Mouse (Mus musculus) limb, embryonic 11.5 days (tissue): ENCODE data around the gene Stx5a. TPM values are rescaled to one million over a fixed set of nuclear protein-coding genes. Genes with fewer than 3 reads are reported as not detected.
"Not testable (repeated sequence)": the region's sequence is repeated elsewhere in the genome, so short reads cannot be mapped to it uniquely, and the experiment has no call there.

Source experiments
- ATAC-seq: fragments of 200-750 bp; cut with Nextera tagmentation; 2 replicates; pipeline ENCODE4 v1.8.0; 2017; ENCODE audit warnings: low read depth; ENCODE audit not compliant: insufficient number of reproducible peaks, low FRiP score, low TSS enrichment
- DNase-seq: peaks from one replicate; pipeline ENCODE4 v3.0.0-alpha.2; 2015; ENCODE audit warnings: low spot score
- H3K27ac ChIP-seq: fragments of 300-500 bp; sonication (generic); replicated peaks from 2 replicates; pipeline ENCODE4 v1.5.1; 2014; ENCODE audit warnings: low read depth, mild to moderate bottlenecking, low read length
- H3K27me3 ChIP-seq: fragments of 300-500 bp; sonication (generic); 2 replicates; pipeline ENCODE4 v1.6.1; 2014; ENCODE audit warnings: mild to moderate bottlenecking, low read length, mixed read lengths; ENCODE audit not compliant: control insufficient read depth, insufficient read depth
- H3K36me3 ChIP-seq: fragments of 300-500 bp; sonication (generic); 2 replicates; pipeline ENCODE4 v1.6.1; 2014; ENCODE audit warnings: mild to moderate bottlenecking, low read length, moderate library complexity, mixed read lengths; ENCODE audit not compliant: control insufficient read depth, insufficient read depth
- H3K4me1 ChIP-seq: fragments of 300-500 bp; sonication (generic); 2 replicates; pipeline ENCODE4 v1.6.1; 2014; ENCODE audit warnings: low read length, mixed read lengths; ENCODE audit not compliant: control insufficient read depth, insufficient read depth
- H3K4me2 ChIP-seq: fragments of 300-500 bp; sonication (generic); 2 replicates; pipeline ENCODE4 v1.6.1; 2014; ENCODE audit warnings: low read depth, mild to moderate bottlenecking, moderate library complexity; ENCODE audit not compliant: severe bottlenecking
- H3K4me3 ChIP-seq: fragments of 300-500 bp; sonication (generic); 2 replicates; pipeline ENCODE4 v1.5.1; 2014; ENCODE audit warnings: low read depth, low read length
- H3K9ac ChIP-seq: fragments of 300-500 bp; sonication (generic); 2 replicates; pipeline ENCODE4 v1.6.1; 2014; ENCODE audit warnings: mild to moderate bottlenecking, low read length
- H3K9me3 ChIP-seq: fragments of 300-500 bp; sonication (generic); 2 replicates; pipeline ENCODE4 v1.6.1; 2016; ENCODE audit warnings: low read length; ENCODE audit not compliant: control insufficient read depth
- WGBS: fragments of 180-500 bp; shearing (Covaris S2); extraction: QIAGEN DNeasy Blood & Tissue Kit; methylation state at CpG from one replicate; pipeline ENCODE4 v1.1.7; 2014; 5-methylcytosine and 5-hydroxymethylcytosine counted together
- polyA plus RNA-seq: library from polyadenylated mRNA; unstranded; fragments of >200 nt; fragmentation: Nextera tagmentation; extraction: Ambion mirVana; gene quantifications from 2 replicates; pipeline ENCODE4 v1.2.1, GENCODE M21; 2014

Gene Stx5a
- polyA plus RNA-seq, 1 experiment from 2014 or later, result 127 TPM

DNA sequence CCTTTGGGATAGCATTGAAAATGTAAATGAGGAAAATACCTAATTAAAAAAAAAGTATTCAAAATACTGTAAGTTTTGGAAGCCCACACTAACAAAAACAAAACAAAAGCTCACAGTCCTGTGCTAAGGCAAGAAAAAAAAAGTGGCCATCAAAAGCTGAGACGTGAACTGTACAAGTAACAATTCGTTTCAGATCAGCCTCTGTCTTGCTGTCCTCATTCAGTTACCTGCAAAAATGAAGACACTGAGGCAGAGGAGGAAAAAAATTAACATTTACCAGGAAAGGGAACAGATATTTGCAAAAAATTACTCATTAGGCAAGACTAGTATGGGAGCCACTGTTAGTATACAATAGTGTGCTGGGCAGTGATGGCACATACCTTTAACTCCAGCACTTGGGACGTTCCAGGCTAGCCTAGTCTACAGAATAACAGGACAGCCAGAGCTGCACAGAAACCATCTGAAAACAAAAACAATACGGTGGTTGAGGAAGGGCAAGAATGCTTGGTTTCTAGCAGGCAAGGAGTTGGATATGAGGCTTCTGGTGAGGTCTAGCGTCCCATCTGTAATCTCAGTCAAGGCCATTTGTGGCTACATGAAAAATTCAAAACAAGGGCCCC lies 13.6 kb upstream of the Stx5a start:
- H3K9me3 ChIP-seq, result no peaks in the 10 kb centered on the region
- ATAC-seq, result no peak
- H3K36me3 ChIP-seq, result peaks cover 17% of the 10 kb centered on the region
- no peak overlapping the region for H3K4me2 ChIP-seq
- H3K27me3 ChIP-seq, result no peaks in the 10 kb centered on the region
- no peak overlapping the region for H3K27ac ChIP-seq
- peaks cover 8% of the 10 kb centered on the region; the same call in 1 of the 2 replicates for H3K4me1 ChIP-seq
- H3K9ac ChIP-seq, result no peak overlapping the region
- 30% methylated on average over 5 of the region's 5 CpGs for WGBS
- DNase-seq, result no peak
- H3K4me3 ChIP-seq, result no peak overlapping the region

DNA sequence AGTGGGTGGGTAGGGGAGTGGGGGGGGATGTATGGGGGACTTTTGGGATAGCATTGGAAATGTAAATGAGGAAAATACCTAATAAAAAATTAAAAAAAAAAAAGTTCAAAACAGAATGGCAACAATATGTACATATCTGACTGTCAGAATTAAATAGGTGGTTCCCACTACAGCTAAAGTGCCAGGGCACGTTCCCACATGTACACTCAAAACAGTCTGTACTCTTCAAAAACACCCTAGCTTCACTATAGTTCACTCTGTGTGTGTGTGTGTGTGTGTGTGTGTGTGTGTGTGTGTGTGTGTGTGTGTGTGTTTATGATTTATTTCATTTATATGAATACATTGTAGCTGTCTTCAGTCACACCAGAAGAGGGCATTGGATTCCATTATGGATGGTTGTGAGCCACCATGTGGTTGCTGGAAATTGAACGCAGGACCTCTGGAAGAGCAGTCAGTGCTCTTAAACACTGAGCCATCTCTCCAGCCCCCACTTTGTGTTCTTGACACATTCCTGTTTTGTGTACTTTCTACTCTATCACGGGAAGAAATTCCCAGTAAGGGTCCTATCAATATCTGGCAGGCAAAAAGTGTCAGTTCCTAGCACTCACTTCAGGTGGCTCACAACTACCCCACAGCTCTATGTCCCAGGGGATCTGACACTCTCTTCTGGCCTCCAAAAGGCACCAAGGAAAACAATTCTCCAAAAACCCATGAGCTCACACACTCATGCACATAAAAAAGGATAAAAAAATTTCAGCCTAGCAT lies 12.7 kb upstream of the Stx5a start:
- DNase-seq, ATAC-seq, H3K4me1 ChIP-seq, H3K9ac ChIP-seq, H3K27me3 ChIP-seq, H3K4me3 ChIP-seq, H3K4me2 ChIP-seq, H3K27ac ChIP-seq, H3K9me3 ChIP-seq: not testable (repeated sequence)
- peaks cover 17% of the 10 kb centered on the region for H3K36me3 ChIP-seq
- WGBS, result 51% methylated on average over 3 of the region's 3 CpGs

DNA sequence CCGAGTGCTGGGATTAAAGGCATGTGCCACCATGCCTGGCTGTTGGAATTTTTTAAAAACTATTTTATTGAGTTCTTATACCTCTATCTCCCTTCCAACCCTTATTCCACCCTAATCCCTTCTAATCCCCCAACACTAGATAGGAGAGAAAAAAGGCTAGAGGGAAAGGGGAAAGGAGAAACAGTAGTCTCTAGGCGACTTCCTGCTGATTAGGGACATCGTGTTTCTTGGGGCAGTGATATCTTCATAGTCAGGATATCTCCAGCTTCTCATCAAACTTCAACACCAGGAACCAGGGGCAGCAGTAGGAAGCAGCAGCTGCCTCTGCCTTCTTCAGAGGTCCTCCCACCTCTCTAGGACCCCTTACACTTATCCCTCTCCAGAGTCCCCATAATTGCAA lies 6.9 kb upstream of the Stx5a start:
- H3K4me2 ChIP-seq, result no peak overlapping the region
- no peak overlapping the region for H3K9ac ChIP-seq
- H3K4me1 ChIP-seq, result no peaks in the 10 kb centered on the region
- DNase-seq, result no peak
- H3K27ac ChIP-seq, result no peak overlapping the region
- H3K4me3 ChIP-seq, result no peak overlapping the region
- H3K27me3 ChIP-seq, result no peaks in the 10 kb centered on the region
- WGBS, result 74% methylated on average over 3 of the region's 3 CpGs
- no peaks in the 10 kb centered on the region for H3K9me3 ChIP-seq
- H3K36me3 ChIP-seq, result 0 out of 2 replicates have a peak, but pooled peaks cover 4% of the 10 kb centered on the region
- ATAC-seq, result no peak

DNA sequence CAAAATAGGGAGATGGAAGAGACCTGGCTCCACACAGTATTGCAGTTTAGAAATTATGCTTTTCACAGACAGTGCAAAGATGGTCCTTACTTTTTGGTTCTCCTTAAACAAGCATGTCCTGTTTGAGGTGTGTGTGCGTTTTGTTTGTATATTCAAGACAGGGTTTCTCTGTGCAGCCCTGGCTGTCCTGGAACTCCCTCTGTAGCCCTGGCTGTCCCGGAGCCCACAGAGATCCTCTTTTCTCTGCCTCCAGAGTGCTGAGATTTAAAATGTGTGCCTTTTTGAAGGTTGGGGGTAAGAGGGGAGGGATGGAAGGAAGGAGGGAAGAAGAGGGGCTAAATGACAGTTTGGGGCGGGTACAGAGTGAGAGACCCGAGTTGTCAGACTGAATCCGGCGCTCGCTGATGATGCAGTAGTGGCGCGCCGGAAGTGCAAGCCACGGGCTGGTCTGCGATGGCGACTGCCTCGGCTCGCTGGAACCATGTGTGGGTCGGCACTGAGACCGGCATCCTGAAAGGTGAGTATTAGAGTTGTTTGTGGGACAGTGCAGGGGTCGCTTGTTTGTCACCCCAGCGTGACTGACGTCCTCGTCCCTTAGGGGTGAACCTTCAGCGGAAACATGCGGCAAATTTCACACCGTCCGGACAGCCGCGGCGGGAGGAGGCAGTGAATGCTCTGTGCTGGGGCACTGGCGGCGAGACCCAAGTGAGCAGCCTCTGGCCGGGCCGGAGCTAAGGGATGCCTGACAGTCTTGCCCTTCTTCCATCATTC lies 5.6 kb upstream of the Stx5a start, which contains the start of gene Wdr74:
TSS of gene Wdr74 (plus strand) at position 439 of the 771 bp plus-strand sequence.
- Histone ChIP-seq H3K9me3 (no peaks in the 10 kb centered on the region), H3K4me1 (peaks cover under 1% of the 10 kb centered on the region), H3K9ac (peak within 1 kb of the TSS; percentile 89), H3K36me3 (peaks cover 11% of the 10 kb centered on the region), H3K27ac (0 out of 2 replicates have a peak within 1 kb of the TSS, but pooled peaks have one; percentile 8), H3K4me2 (peak within 1 kb of the TSS; percentile 84), H3K4me3 (peak within 1 kb of the TSS; percentile 90), H3K27me3 (no peaks in the 10 kb centered on the region)
- ATAC-seq (peak; percentile 81), DNase-seq (peak; percentile 96)
- WGBS, result under 1% methylated on average over 32 of the region's 32 CpGs

DNA sequence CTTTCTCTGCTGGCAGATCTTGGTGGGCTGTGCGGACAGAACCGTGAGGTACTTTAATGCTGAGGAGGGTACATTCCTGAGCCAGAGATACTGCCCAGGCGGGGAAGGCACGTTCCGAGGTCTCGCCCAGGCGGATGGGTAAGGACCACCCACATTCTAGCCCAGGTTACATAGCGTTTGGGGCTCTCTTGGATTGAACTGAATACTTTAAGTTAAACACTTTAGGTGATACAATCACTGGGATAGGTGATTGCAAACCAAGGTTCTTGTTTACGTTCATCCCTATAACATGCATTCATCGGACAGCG lies 5.1 kb upstream of the Stx5a start:
- no peaks in the 10 kb centered on the region for H3K9me3 ChIP-seq
- WGBS, result 2% methylated on average over 11 of the region's 11 CpGs
- peaks cover 14% of the 10 kb centered on the region for H3K36me3 ChIP-seq
- no peaks in the 10 kb centered on the region for H3K27me3 ChIP-seq
- peak overlapping the region; percentile 89 for H3K9ac ChIP-seq
- ATAC-seq (no peak; the same call in 1 of the 2 replicates), DNase-seq (no peak)
- H3K27ac ChIP-seq, result 0 out of 2 replicates have a peak overlapping the region, but pooled peaks have one; percentile 8
- H3K4me3 ChIP-seq, result peak overlapping the region; percentile 90
- H3K4me1 ChIP-seq, result peaks cover 6% of the 10 kb centered on the region
- peak overlapping the region; percentile 84 for H3K4me2 ChIP-seq

DNA sequence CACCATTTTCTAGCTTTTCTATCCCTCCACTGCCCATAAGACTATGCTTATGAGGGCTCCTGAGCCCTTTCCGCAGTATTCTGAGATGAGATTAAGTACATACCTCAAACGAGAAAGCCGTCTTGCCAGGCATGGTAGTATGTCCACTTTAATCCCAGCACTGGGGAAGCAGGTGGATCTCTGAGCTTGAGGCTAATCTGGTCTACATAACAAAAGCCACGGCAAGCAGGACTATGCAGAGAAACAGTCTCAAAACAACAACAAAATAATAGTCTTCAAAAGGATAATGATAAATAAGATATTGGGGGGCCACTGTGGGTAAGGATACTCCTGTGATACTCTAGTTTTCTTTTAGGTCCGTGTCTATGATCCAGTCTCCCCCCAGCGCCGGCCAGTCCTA lies 2.3 kb upstream of the Stx5a start:
- ATAC-seq, result no peak

DNA sequence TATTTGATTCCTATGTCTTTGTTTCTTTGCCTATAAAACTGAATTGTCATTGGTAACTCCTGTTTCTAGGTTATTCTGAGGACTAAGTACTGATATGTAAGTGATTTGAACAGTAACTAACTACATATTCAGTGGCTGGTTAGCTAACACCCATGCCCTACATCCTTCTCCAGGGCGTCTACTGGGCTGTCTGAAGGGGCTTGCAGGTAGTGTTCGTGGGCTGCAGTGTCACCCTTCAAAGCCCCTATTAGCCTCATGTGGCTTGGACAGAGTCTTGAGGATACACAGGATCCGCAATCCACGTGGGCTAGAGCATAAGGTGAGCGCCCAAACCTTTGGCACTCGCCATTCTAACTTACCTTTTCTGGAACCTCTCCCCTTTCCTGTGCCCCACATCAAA lies 1.6 kb upstream of the Stx5a start:
- ATAC-seq, result no peak
- no peak overlapping the region for H3K27ac ChIP-seq

More for the DNA sequence above, 2.3 kb upstream of the Stx5a start:
- peaks cover 9% of the 10 kb centered on the region for H3K4me1 ChIP-seq
- H3K9me3 ChIP-seq, result no peaks in the 10 kb centered on the region
- no peaks in the 10 kb centered on the region for H3K27me3 ChIP-seq
- no peak for DNase-seq
- no peak overlapping the region for H3K9ac ChIP-seq
- no peak overlapping the region for H3K27ac ChIP-seq
- H3K4me2 ChIP-seq, result no peak overlapping the region
- no peak overlapping the region; the same call in 1 of the 2 replicates for H3K4me3 ChIP-seq
- peaks cover 18% of the 10 kb centered on the region for H3K36me3 ChIP-seq
- 93% methylated on average over 7 of the region's 7 CpGs for WGBS

DNA sequence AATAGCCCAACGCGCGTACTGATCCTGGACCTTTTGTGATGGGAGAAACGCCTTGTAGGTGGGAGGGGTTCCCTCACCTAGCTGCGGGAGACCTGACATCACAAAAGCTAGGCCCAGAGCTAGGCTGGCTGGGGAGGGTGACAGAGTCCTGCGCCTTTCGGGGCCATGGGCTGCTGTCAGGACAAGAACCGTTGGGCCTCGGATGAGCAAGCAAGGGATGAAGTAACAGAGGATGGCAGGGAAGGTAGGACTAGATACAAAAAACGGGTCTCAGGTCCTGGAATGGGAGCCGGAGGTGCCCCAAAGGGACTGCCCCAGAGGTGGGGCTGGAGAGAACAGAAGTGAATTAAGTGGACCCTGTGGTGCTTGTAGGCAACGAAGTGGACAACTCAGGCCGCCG lies 610 bp upstream of the Stx5a start, which contains the start of gene 1700092M07Rik:
TSS of gene 1700092M07Rik (plus strand) at position 116 of the 400 bp plus-strand sequence.
- H3K9me3 ChIP-seq, result no peaks in the 10 kb centered on the region
- H3K4me1 ChIP-seq, result peaks cover 9% of the 10 kb centered on the region
- ATAC-seq, result 0 out of 2 replicates have a peak, but pooled peaks have one; percentile 0
- DNase-seq, result no peak
- peak within 1 kb of the TSS; percentile 97 for H3K4me3 ChIP-seq
- peak within 1 kb of the TSS; percentile 77 for H3K27ac ChIP-seq
- H3K36me3 ChIP-seq, result peaks cover 27% of the 10 kb centered on the region
- H3K9ac ChIP-seq, result peak within 1 kb of the TSS; percentile 77
- H3K4me2 ChIP-seq, result peak within 1 kb of the TSS; percentile 27
- WGBS, result 71% methylated on average over 14 of the region's 14 CpGs
- H3K27me3 ChIP-seq, result no peaks in the 10 kb centered on the region

More for the DNA sequence above, 1.6 kb upstream of the Stx5a start:
- Histone ChIP-seq H3K4me3 (no peak overlapping the region), H3K4me1 (peaks cover 9% of the 10 kb centered on the region), H3K4me2 (no peak overlapping the region), H3K9me3 (no peaks in the 10 kb centered on the region), H3K9ac (no peak overlapping the region), H3K36me3 (peaks cover 20% of the 10 kb centered on the region), H3K27me3 (no peaks in the 10 kb centered on the region)
- 88% methylated on average over 6 of the region's 6 CpGs for WGBS
- no peak for DNase-seq
